Mouse (Mus musculus) adrenal gland, postnatal 10 days (tissue): Measurements from ENCODE around the gene Rbm20. TPM values are rescaled to one million over a fixed set of nuclear protein-coding genes. Genes with fewer than 3 reads are reported as not detected.
"Not testable (repeated sequence)": the region's sequence is repeated elsewhere in the genome, so short reads cannot be mapped to it uniquely, and the experiment has no call there.

Experiments used
- DNase-seq: peaks from one replicate; pipeline ENCODE4 v3.0.0; 2021; ENCODE audit warnings: mixed read lengths
- total RNA-seq, 2 experiments: library from RNA; stranded (reverse); gene quantifications; 2 replicates each; pipeline ENCODE4 v1.2.3; 2021

Gene Rbm20
- total RNA-seq, 2 experiments from 2014 or later: 1.7 to 7.6 TPM

- DNase-seq: no peak
Observed at GRCm38 (mm10) chr19:53904833-53905480, 227.9 kb downstream of the Rbm20 start.

GRCm38 (mm10) chr19:53906033-53906702 lies 229.1 kb downstream of the Rbm20 start:
- DNase-seq: no peak

- not testable (repeated sequence) for DNase-seq
Observed at GRCm38 (mm10) chr19:53906703-53907070, 229.6 kb downstream of the Rbm20 start.

DNA sequence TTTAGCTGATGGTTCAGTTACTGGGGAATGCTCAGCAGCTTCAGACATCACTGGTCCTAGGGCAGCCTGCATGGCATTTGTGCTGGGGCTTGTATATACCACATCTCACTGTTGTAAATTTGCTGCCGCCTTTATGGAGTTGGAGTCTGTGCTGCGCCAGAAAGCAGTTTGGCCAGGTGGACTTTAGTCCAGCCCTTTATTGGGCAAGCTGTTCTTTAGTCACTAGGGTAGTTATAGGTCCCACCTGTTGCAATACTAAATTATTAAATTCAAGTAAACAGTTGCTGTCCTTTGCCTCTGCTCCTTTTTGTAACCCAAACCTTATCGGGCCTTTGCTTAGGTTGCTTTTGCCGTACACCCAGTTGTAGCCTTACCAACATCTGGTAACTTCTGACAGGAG lies 237.8 kb downstream of the Rbm20 start:
- no peak for DNase-seq

Other genes with a start within 250 kb of the Rbm20 start
- 10 to 100 TPM in 1 of 2 experiments, 1 to 10 TPM in 1; 6.2 to 11.0 TPM for gene Dusp5, start 148.2 kb upstream of the Rbm20 start, total RNA-seq
- gene Nutf2-ps1, start 88.2 kb upstream of the Rbm20 start, total RNA-seq: 10 to 100 TPM; 76.4 to 81.0 TPM
- gene Smc3, start 76.9 kb upstream of the Rbm20 start, total RNA-seq: 10 to 100 TPM; 29.6 to 39.0 TPM
- gene Pdcd4, start 214.9 kb downstream of the Rbm20 start, total RNA-seq: 100 to 1,000 TPM in 1 of 2 experiments, 10 to 100 TPM in 1; 92.2 to 104 TPM